Mouse (Mus musculus): ENCODE results near the gene Card19. TPM values are rescaled to one million over a fixed set of nuclear protein-coding genes. Genes with fewer than 3 reads are reported as not detected.
A peak's percentile ranks its signal among the peaks of the same experiment; 100 is the strongest.

Gene Card19
- polyA plus RNA-seq, 1 experiment from 2014 or later, result 17.1 TPM

DNA sequence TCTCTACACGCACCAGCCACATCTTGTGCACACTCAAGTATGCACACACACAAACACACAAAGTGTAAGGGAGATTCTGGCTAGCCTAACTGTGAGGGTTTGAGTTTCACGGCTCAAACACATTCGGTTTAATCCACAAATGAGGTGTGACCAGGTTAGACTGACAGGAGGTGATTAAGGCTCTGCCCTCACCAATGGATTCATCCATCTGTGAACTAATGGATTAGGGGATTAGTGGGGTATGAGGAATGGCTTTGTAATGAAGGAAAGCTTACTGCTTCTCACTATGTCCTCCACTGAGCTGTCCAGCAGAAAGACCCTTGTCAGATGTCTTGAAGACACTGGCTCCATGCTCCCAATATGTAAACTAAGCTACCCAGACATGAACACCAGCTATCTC, 2.8 kb upstream of the Card19 start:
- no peak overlapping the region for H3K9ac ChIP-seq (ENCODE audit: low read length)
- 28% methylated on average over 3 of the region's 3 CpGs for WGBS
- no peak overlapping the region for H3K27ac ChIP-seq (ENCODE audit: low read depth, low read length)
- no peak overlapping the region for H3K4me2 ChIP-seq
- H3K36me3 ChIP-seq (ENCODE audit: control insufficient read depth, insufficient read depth, low read length), result no peaks in the 10 kb centered on the region
- peak; percentile 89 for DNase-seq (ENCODE audit: low spot score, missing footprints)
- H3K4me1 ChIP-seq (ENCODE audit: control insufficient read depth, insufficient read depth, low read length), result peaks cover 10% of the 10 kb centered on the region
- H3K9me3 ChIP-seq (ENCODE audit: control insufficient read depth, low read length), result no peaks in the 10 kb centered on the region
- no peak overlapping the region for H3K4me3 ChIP-seq (ENCODE audit: low read depth, low read length)
- H3K27me3 ChIP-seq (ENCODE audit: control insufficient read depth, insufficient read depth, low read length), result peaks cover 11% of the 10 kb centered on the region
- ATAC-seq (ENCODE audit: low FRiP score), result no peak

DNA sequence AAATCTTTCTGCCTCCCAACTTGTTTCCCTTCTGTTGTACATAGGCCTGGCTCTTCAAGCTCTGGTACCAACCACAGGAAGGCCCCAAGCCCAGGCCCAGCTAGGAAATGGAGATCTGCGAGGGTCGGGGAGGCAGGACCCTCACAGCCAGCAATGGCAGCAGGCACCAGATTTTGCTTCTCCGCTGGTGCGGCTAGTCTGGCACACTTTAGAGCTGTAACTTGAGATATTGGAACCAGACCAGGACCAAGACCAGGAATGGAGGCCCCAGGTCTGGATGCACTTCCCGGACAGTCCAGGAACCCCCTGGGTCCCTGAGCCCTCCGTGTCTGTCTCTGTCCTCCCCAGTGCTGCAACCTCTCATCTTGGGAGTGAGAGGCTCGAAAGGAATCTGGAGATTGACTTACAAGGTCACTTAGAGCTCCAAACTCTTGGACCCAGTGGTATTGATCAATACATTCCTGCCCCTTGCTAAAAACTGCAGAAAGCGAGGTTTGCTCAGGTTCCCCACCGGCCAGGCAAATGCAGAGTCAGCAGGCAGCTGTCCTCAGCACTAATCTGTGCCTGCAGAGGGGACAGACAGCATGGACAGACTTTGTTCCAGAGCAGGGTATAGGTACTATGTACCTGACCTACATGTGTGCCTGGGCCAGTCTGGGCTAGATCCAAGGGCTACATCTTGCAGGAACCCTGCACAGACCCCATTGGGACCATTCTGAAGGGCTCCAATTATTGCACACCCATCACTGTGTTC, 1.1 kb upstream of the Card19 start:
- 49% methylated on average over 9 of the region's 9 CpGs for WGBS
- no peaks in the 10 kb centered on the region for H3K36me3 ChIP-seq (ENCODE audit: control insufficient read depth, insufficient read depth, low read length)

DNA sequence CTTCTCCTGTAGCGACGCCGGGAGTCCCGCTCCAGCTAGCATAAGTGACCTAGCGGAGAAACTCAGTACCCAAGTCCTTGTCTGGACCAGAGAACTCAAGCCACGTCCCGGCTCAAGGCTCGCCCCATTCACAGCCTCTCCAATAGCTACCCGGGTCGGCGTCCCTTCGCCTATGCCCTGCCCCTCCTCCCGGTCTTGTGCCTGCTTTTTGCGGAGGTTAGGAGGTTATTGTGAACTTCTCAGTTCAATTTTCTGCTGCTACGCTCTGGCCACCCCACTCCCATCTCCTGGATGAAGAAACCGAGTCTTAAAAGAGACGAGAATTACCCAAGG, 349 bp upstream of the Card19 start:
- Histone ChIP-seq H3K27me3 (ENCODE audit: control insufficient read depth, insufficient read depth, low read length) (peaks cover 11% of the 10 kb centered on the region), H3K4me3 (ENCODE audit: low read depth, low read length) (peak overlapping the region; percentile 69), H3K36me3 (ENCODE audit: control insufficient read depth, insufficient read depth, low read length) (no peaks in the 10 kb centered on the region), H3K27ac (ENCODE audit: low read depth, low read length) (no peak overlapping the region), H3K4me1 (ENCODE audit: control insufficient read depth, insufficient read depth, low read length) (peaks cover 17% of the 10 kb centered on the region), H3K9ac (ENCODE audit: low read length) (peak overlapping the region; percentile 67), H3K9me3 (ENCODE audit: control insufficient read depth, low read length) (no peaks in the 10 kb centered on the region), H3K4me2 (peak overlapping the region; percentile 80)
- DNase-seq (ENCODE audit: low spot score, missing footprints) (no peak), ATAC-seq (ENCODE audit: low FRiP score) (peak; percentile 67)
- whole genome bisulfite sequencing, result 2% methylated on average over 17 of the region's 17 CpGs

More for the DNA sequence above, 1.1 kb upstream of the Card19 start:
- H3K4me2 ChIP-seq, result no peak overlapping the region
- no peak for ATAC-seq (ENCODE audit: low FRiP score)
- no peaks in the 10 kb centered on the region for H3K9me3 ChIP-seq (ENCODE audit: control insufficient read depth, low read length)
- no peak overlapping the region for H3K9ac ChIP-seq (ENCODE audit: low read length)
- H3K27me3 ChIP-seq (ENCODE audit: control insufficient read depth, insufficient read depth, low read length), result peaks cover 11% of the 10 kb centered on the region
- no peak overlapping the region; the same call in 1 of the 2 replicates for H3K4me3 ChIP-seq (ENCODE audit: low read depth, low read length)
- H3K27ac ChIP-seq (ENCODE audit: low read depth, low read length), result no peak overlapping the region
- peaks cover 13% of the 10 kb centered on the region for H3K4me1 ChIP-seq (ENCODE audit: control insufficient read depth, insufficient read depth, low read length)
- DNase-seq (ENCODE audit: low spot score, missing footprints), result peak; percentile 89

DNA sequence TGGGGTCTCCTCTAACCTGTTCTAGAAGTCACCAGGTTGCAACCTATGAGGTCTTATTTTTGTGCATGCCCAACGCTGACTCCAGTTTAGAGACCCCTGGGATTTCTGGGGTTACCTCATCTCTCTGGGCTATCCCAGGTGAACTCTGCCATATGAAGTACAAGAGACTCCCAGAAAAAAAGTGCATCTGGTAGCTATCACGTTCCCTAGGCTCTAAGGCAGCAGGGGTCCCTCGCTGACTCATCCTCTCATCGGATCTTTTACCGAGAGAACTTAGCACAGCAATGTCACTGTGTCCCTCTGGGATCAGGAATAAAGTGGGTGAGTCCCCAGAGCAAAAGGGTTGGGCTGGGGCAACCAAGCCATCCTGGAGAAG, 721 bp downstream of the Card19 start:
- Histone ChIP-seq H3K36me3 (ENCODE audit: control insufficient read depth, insufficient read depth, low read length) (no peaks in the 10 kb centered on the region), H3K4me3 (ENCODE audit: low read depth, low read length) (peak overlapping the region; percentile 69), H3K9me3 (ENCODE audit: control insufficient read depth, low read length) (no peaks in the 10 kb centered on the region), H3K9ac (ENCODE audit: low read length) (peak overlapping the region; percentile 67), H3K4me1 (ENCODE audit: control insufficient read depth, insufficient read depth, low read length) (peaks cover 17% of the 10 kb centered on the region), H3K4me2 (peak overlapping the region; percentile 80), H3K27ac (ENCODE audit: low read depth, low read length) (no peak overlapping the region), H3K27me3 (ENCODE audit: control insufficient read depth, insufficient read depth, low read length) (peaks cover 11% of the 10 kb centered on the region)
- 5% methylated on average over 5 of the region's 5 CpGs for WGBS
- DNase-seq (ENCODE audit: low spot score, missing footprints) (no peak), ATAC-seq (ENCODE audit: low FRiP score) (no peak)

DNA sequence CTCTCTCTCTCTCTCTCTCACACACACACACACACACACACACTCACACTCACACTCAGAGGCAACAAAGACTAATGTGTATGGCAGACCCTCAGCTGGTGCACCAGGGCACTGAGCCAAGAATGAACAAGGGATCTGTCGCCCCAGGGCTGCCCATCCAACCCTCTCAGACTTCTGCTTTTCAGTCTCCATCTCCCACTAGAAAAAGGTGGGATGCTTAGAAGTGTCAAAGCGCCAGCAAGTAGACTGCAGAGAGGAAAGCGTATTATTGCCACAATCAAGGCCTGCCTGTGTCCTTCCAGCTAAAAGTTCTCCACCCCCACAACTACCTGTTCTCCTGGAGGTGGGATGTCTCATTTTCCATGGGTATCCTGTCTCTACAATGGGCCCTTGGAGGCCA, 1.4 kb downstream of the Card19 start:
- no peak overlapping the region for H3K27ac ChIP-seq (ENCODE audit: low read depth, low read length)
- no peak overlapping the region for H3K4me3 ChIP-seq (ENCODE audit: low read depth, low read length)
- 92% methylated on average over 3 of the region's 3 CpGs for WGBS
- peaks cover 17% of the 10 kb centered on the region for H3K4me1 ChIP-seq (ENCODE audit: control insufficient read depth, insufficient read depth, low read length)
- H3K4me2 ChIP-seq, result no peak overlapping the region
- no peak for ATAC-seq (ENCODE audit: low FRiP score)
- no peak overlapping the region for H3K9ac ChIP-seq (ENCODE audit: low read length)
- H3K9me3 ChIP-seq (ENCODE audit: control insufficient read depth, low read length), result no peaks in the 10 kb centered on the region
- no peaks in the 10 kb centered on the region for H3K36me3 ChIP-seq (ENCODE audit: control insufficient read depth, insufficient read depth, low read length)
- DNase-seq (ENCODE audit: low spot score, missing footprints), result no peak
- peaks cover 11% of the 10 kb centered on the region for H3K27me3 ChIP-seq (ENCODE audit: control insufficient read depth, insufficient read depth, low read length)

DNA sequence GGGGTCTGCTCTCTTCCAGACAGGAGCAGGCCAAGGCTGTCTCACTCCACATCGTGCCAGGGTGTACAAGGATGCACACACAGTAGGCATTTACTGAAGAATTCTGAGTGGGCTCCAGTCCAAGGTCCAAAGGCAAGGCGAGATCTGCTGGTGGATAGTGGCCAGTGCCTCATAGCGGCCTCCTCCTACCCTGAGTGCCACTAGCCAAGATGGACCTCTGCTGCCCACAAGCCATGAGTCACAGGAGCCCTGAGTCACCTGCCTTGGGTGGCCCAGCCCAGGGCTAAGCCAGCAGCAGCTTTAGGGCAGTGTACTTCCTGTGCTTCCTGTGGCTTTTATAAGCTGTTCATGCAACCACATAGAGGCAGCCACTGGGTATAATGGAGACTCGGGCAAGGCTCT, 2.3 kb downstream of the Card19 start:
- no peak overlapping the region for H3K4me2 ChIP-seq
- H3K4me1 ChIP-seq (ENCODE audit: control insufficient read depth, insufficient read depth, low read length), result peaks cover 13% of the 10 kb centered on the region
- ATAC-seq (ENCODE audit: low FRiP score), result no peak
- H3K27me3 ChIP-seq (ENCODE audit: control insufficient read depth, insufficient read depth, low read length), result peaks cover 11% of the 10 kb centered on the region
- WGBS, result 57% methylated on average over 4 of the region's 4 CpGs
- no peaks in the 10 kb centered on the region for H3K36me3 ChIP-seq (ENCODE audit: control insufficient read depth, insufficient read depth, low read length)
- H3K9me3 ChIP-seq (ENCODE audit: control insufficient read depth, low read length), result no peaks in the 10 kb centered on the region
- H3K9ac ChIP-seq (ENCODE audit: low read length), result no peak overlapping the region
- no peak overlapping the region for H3K27ac ChIP-seq (ENCODE audit: low read depth, low read length)
- peak; percentile 47 for DNase-seq (ENCODE audit: low spot score, missing footprints)
- H3K4me3 ChIP-seq (ENCODE audit: low read depth, low read length), result no peak overlapping the region

DNA sequence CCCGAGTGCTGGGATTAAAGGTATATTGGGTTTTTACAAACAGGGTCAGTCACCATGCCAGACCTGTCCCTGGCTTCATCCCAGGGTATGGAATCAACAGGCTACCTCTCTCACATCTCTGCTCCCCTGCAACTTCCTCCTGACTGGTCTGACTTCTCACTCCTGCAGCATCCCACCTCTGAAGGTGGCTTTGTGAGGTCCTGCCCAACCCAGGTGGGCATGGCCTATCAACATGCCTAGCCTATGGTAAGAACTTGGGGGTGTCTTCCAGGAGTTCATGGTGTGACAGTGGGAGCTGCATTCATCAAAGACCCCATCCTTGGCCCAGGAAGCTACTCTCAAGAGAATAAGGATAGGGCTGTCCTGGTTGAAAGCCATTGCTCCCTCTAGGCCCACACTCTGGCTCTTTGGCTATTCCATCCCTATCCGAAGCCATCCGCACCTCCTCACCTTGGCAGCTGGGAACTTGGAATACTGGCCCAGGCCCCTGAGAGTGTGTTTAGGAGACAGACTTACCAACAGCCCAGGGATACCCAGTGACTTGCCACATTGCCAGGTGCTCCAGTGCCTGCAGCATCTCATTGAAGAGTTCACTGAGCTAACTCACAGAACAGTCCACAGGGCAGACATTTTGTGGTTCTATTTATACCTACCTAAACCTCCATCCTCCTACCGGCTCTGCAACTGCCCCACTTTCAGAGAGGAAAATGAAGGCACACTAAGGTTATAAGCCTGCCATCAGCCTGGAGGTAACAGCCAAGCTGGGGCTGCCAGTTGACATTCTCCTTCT, 2.9 kb downstream of the Card19 start:
- Histone ChIP-seq H3K4me1 (ENCODE audit: control insufficient read depth, insufficient read depth, low read length) (peaks cover 13% of the 10 kb centered on the region; the same call in 1 of the 2 replicates), H3K27ac (ENCODE audit: low read depth, low read length) (no peak overlapping the region), H3K9me3 (ENCODE audit: control insufficient read depth, low read length) (no peaks in the 10 kb centered on the region), H3K36me3 (ENCODE audit: control insufficient read depth, insufficient read depth, low read length) (no peaks in the 10 kb centered on the region), H3K27me3 (ENCODE audit: control insufficient read depth, insufficient read depth, low read length) (peaks cover 11% of the 10 kb centered on the region), H3K4me3 (ENCODE audit: low read depth, low read length) (no peak overlapping the region), H3K9ac (ENCODE audit: low read length) (no peak overlapping the region), H3K4me2 (no peak overlapping the region)
- ATAC-seq (ENCODE audit: low FRiP score), result no peak
- WGBS, result 78% methylated on average over 4 of the region's 4 CpGs
- peak; percentile 80 for DNase-seq (ENCODE audit: low spot score, missing footprints)

DNA sequence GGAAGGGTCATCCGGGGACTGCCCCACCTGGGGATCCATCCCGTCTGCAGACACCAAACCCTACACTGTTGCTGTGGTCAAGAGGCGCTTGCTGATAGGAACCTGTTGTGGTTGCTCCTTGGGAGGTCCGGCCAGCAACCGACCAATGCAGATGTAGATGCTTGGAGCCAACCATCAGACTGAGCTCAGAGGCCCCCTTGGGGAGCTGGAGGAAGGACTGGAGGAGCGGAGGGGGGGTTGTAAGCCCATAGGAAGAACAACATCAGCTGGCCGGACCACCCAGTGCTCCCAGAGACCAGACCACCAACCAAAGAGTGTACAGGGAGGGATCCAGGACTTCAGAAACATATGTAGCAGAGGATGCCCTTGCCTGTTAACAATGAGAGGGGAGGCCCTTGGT, 6.5 kb downstream of the Card19 start:
- H3K4me3 ChIP-seq (ENCODE audit: low read depth, low read length), result no peak overlapping the region
- WGBS, result 58% methylated on average over 7 of the region's 7 CpGs
- no peak overlapping the region for H3K27ac ChIP-seq (ENCODE audit: low read depth, low read length)
- ATAC-seq (ENCODE audit: low FRiP score), result no peak
- H3K27me3 ChIP-seq (ENCODE audit: control insufficient read depth, insufficient read depth, low read length), result no peaks in the 10 kb centered on the region
- H3K4me1 ChIP-seq (ENCODE audit: control insufficient read depth, insufficient read depth, low read length), result peaks cover 9% of the 10 kb centered on the region; the same call in 1 of the 2 replicates
- H3K9me3 ChIP-seq (ENCODE audit: control insufficient read depth, low read length), result no peaks in the 10 kb centered on the region
- no peaks in the 10 kb centered on the region for H3K36me3 ChIP-seq (ENCODE audit: control insufficient read depth, insufficient read depth, low read length)
- DNase-seq (ENCODE audit: low spot score, missing footprints), result no peak
- no peak overlapping the region for H3K4me2 ChIP-seq
- no peak overlapping the region for H3K9ac ChIP-seq (ENCODE audit: low read length)

DNA sequence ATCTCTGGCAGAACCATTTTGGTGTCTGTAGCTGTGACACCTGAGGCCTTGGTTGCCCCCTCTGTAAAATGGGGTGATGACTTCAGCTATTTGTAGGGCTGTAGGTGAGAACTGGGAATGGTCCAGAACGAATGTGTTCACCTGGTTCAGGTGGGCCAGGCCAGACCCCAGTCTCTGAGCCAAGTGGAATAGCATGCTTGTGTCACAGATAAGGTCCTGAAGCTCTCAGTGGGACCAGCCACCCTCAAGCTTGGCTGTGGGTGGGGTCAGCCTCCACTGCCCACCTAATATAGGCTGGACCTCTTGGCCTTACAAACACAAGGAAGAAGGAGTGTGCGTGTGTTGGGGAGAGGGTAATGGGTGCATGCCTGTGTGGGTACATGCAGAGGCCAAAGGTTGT, 9.5 kb downstream of the Card19 start:
- DNase-seq (ENCODE audit: low spot score, missing footprints) (no peak), ATAC-seq (ENCODE audit: low FRiP score) (no peak)
- Histone ChIP-seq H3K9me3 (ENCODE audit: control insufficient read depth, low read length) (no peaks in the 10 kb centered on the region), H3K4me2 (no peak overlapping the region), H3K4me3 (ENCODE audit: low read depth, low read length) (no peak overlapping the region), H3K9ac (ENCODE audit: low read length) (no peak overlapping the region), H3K36me3 (ENCODE audit: control insufficient read depth, insufficient read depth, low read length) (no peaks in the 10 kb centered on the region), H3K4me1 (ENCODE audit: control insufficient read depth, insufficient read depth, low read length) (peaks cover under 1% of the 10 kb centered on the region; the same call in 1 of the 2 replicates), H3K27ac (ENCODE audit: low read depth, low read length) (no peak overlapping the region), H3K27me3 (ENCODE audit: control insufficient read depth, insufficient read depth, low read length) (no peaks in the 10 kb centered on the region)
- WGBS, result 87% methylated on average over 2 of the region's 2 CpGs
